Mouse (Mus musculus): Measurements from ENCODE around the gene Strada.
"Not testable (repeated sequence)": the region's sequence is repeated elsewhere in the genome, so short reads cannot be mapped to it uniquely, and the experiment has no call there.

DNA sequence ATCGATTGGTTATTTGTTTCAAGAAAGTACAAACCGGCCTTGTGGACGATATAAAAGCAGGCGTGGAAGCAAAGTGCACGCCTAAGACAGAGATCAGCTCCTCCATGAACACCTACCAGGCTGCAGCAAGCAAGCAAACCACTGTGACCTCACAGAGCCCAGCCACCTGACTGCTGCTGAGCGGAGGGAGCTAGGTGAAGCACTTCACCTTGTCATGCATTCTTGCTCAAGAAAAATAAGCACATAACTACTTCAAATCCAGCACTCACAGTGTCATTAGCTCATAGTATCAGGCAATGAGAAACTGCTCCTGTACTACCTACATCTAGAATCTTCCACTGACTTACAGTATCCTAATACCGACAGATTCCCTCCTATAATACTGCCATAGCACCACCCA, 2.0 kb downstream of the Strada start:
- TF ChIP-seq CTCF (IDR thresholded peaks at IDR 0.05; ENCODE audit: low read depth, low read length); TAL1 (conservative IDR thresholded peaks at IDR 0.05; ENCODE audit: low read depth, low read length); GATA1 (IDR thresholded peaks at IDR 0.05; ENCODE audit: borderline replicate concordance, low read length); POLR2AphosphoS5 (IDR thresholded peaks at IDR 0.05; ENCODE audit: insufficient replicate concordance, low read depth, low read length); GATA2 (IDR thresholded peaks at IDR 0.05; ENCODE audit: borderline replicate concordance, low read depth, low read length): not testable (repeated sequence)
